Mouse (Mus musculus): ENCODE results near the gene Sun2.

- TF ChIP-seq CTCF (IDR thresholded peaks at IDR 0.05; ENCODE audit: low read depth, low read length) (no peak), POLR2A (IDR thresholded peaks at IDR 0.05; ENCODE audit: extremely low read depth, insufficient read depth, low read length) (no peak)
Measured at GRCm38 (mm10) chr15:79685141-79685641, 57.1 kb downstream of the Sun2 start.

All from liver, adult 2 months (tissue).